Mouse (Mus musculus): Measurements from ENCODE around the gene Ogfr. TPM values are rescaled to one million over a fixed set of nuclear protein-coding genes. Genes with fewer than 3 reads are reported as not detected.

Ogfr gene
- polyA plus RNA-seq, 1 experiment, result 81.8 TPM

- no peak overlapping the region for H3ac ChIP-seq (ENCODE audit: control insufficient read depth, insufficient read length)
- no peaks in the 10 kb centered on the region for H3K79me2 ChIP-seq (ENCODE audit: control insufficient read depth, insufficient read depth)
- H3K4me3 ChIP-seq, result no peak overlapping the region
- no peak for TF ChIP-seq TCF12 (IDR thresholded peaks at IDR 0.05; ENCODE audit: insufficient read depth, poor library complexity, severe bottlenecking)
- no peak for TF ChIP-seq E2F4 (IDR thresholded peaks at IDR 0.05; ENCODE audit: insufficient read depth)
- no peak for TF ChIP-seq USF1 (IDR thresholded peaks at IDR 0.05; ENCODE audit: low read depth)
- TF ChIP-seq MAX (IDR thresholded peaks at IDR 0.05; ENCODE audit: low read depth), result no peak
- TF ChIP-seq REST (IDR thresholded peaks at IDR 0.05; ENCODE audit: insufficient read depth, insufficient read length), result no peak
- no peak for TF ChIP-seq SRF (IDR thresholded peaks at IDR 0.05; ENCODE audit: control insufficient read depth, insufficient read length, low read depth)
- TF ChIP-seq POLR2AphosphoS2 (IDR thresholded peaks at IDR 0.05; ENCODE audit: insufficient read length, low read depth), result no peak
- no peak for TF ChIP-seq CEBPB (IDR thresholded peaks at IDR 0.05; ENCODE audit: insufficient read depth, poor library complexity, severe bottlenecking)
- TF ChIP-seq MYOD1 (IDR thresholded peaks at IDR 0.05; ENCODE audit: control insufficient read depth in 1 of 3, insufficient read length in 2 of 3, low read depth in 2 of 3), result no peak
- no peak for TF ChIP-seq MYOG (IDR thresholded peaks at IDR 0.05; ENCODE audit: control insufficient read depth in 1 of 3, insufficient read depth in 1 of 3, insufficient read length in 2 of 3, low read depth in 2 of 3)
- no peak for TF ChIP-seq TCF3 (IDR thresholded peaks at IDR 0.05; ENCODE audit: insufficient read length, low read depth)
- TF ChIP-seq POLR2A (IDR thresholded peaks at IDR 0.05; ENCODE audit: insufficient read length, low read depth), result no peak
- peaks cover 60% of the 10 kb centered on the region for H3K27me3 ChIP-seq (ENCODE audit: control insufficient read depth, insufficient read depth, insufficient read length)
- no peak overlapping the region for H3K4me2 ChIP-seq (ENCODE audit: low read depth)
- H3K36me3 ChIP-seq (ENCODE audit: control insufficient read depth, insufficient read depth), result no peaks in the 10 kb centered on the region
Measured at GRCm38 (mm10) chr2:180563841-180564240, 25.2 kb upstream of the Ogfr start.

GRCm38 (mm10) chr2:180566240-180566913, 22.7 kb upstream of the Ogfr start:
- Histone ChIP-seq H3K36me3 (ENCODE audit: control insufficient read depth, insufficient read depth) (no peaks in the 10 kb centered on the region), H3K27me3 (ENCODE audit: control insufficient read depth, insufficient read depth, insufficient read length) (peaks cover 76% of the 10 kb centered on the region), H3K4me3 (no peak overlapping the region), H3K4me2 (ENCODE audit: low read depth) (no peak overlapping the region), H3ac (ENCODE audit: control insufficient read depth, insufficient read length) (no peak overlapping the region), H3K79me2 (ENCODE audit: control insufficient read depth, insufficient read depth) (no peaks in the 10 kb centered on the region)
- TF ChIP-seq MAX (IDR thresholded peaks at IDR 0.05; ENCODE audit: low read depth) (no peak), USF1 (IDR thresholded peaks at IDR 0.05; ENCODE audit: low read depth) (no peak), POLR2A (IDR thresholded peaks at IDR 0.05; ENCODE audit: insufficient read length, low read depth) (no peak), CEBPB (IDR thresholded peaks at IDR 0.05; ENCODE audit: insufficient read depth, poor library complexity, severe bottlenecking) (no peak), TCF12 (IDR thresholded peaks at IDR 0.05; ENCODE audit: insufficient read depth, poor library complexity, severe bottlenecking) (no peak), MYOD1 (IDR thresholded peaks at IDR 0.05; ENCODE audit: control insufficient read depth in 1 of 3, insufficient read length in 2 of 3, low read depth in 2 of 3) (no peak), REST (IDR thresholded peaks at IDR 0.05; ENCODE audit: insufficient read depth, insufficient read length) (no peak), TCF3 (IDR thresholded peaks at IDR 0.05; ENCODE audit: insufficient read length, low read depth) (no peak), SRF (IDR thresholded peaks at IDR 0.05; ENCODE audit: control insufficient read depth, insufficient read length, low read depth) (no peak), MYOG (IDR thresholded peaks at IDR 0.05; ENCODE audit: control insufficient read depth in 1 of 3, insufficient read depth in 1 of 3, insufficient read length in 2 of 3, low read depth in 2 of 3) (no peak), POLR2AphosphoS2 (IDR thresholded peaks at IDR 0.05; ENCODE audit: insufficient read length, low read depth) (no peak), E2F4 (IDR thresholded peaks at IDR 0.05; ENCODE audit: insufficient read depth) (no peak)

- H3K36me3 ChIP-seq (ENCODE audit: control insufficient read depth, insufficient read depth), result no peaks in the 10 kb centered on the region
- no peak for TF ChIP-seq MYOD1 (IDR thresholded peaks at IDR 0.05; ENCODE audit: control insufficient read depth in 1 of 3, insufficient read length in 2 of 3, low read depth in 2 of 3)
- no peak for TF ChIP-seq MYOG (IDR thresholded peaks at IDR 0.05; ENCODE audit: control insufficient read depth in 1 of 3, insufficient read depth in 1 of 3, insufficient read length in 2 of 3, low read depth in 2 of 3)
- no peak overlapping the region for H3K4me2 ChIP-seq (ENCODE audit: low read depth)
- no peaks in the 10 kb centered on the region for H3K79me2 ChIP-seq (ENCODE audit: control insufficient read depth, insufficient read depth)
- no peak overlapping the region for H3ac ChIP-seq (ENCODE audit: control insufficient read depth, insufficient read length)
- no peak overlapping the region for H3K4me3 ChIP-seq
- peaks cover 55% of the 10 kb centered on the region for H3K27me3 ChIP-seq (ENCODE audit: control insufficient read depth, insufficient read depth, insufficient read length)
Measured at GRCm38 (mm10) chr2:180569028-180569643, 19.9 kb upstream of the Ogfr start.

GRCm38 (mm10) chr2:180576482-180576881, 12.6 kb upstream of the Ogfr start:
- no peak for TF ChIP-seq POLR2AphosphoS2 (IDR thresholded peaks at IDR 0.05; ENCODE audit: insufficient read length, low read depth)
- no peak for TF ChIP-seq E2F4 (IDR thresholded peaks at IDR 0.05; ENCODE audit: insufficient read depth)
- TF ChIP-seq CEBPB (IDR thresholded peaks at IDR 0.05; ENCODE audit: insufficient read depth, poor library complexity, severe bottlenecking), result no peak
- no peak for TF ChIP-seq MYOG (IDR thresholded peaks at IDR 0.05; ENCODE audit: control insufficient read depth in 1 of 3, insufficient read depth in 1 of 3, insufficient read length in 2 of 3, low read depth in 2 of 3)
- no peaks in the 10 kb centered on the region for H3K79me2 ChIP-seq (ENCODE audit: control insufficient read depth, insufficient read depth)

GRCm38 (mm10) chr2:180578686-180579085, 10.4 kb upstream of the Ogfr start:
- H3K27me3 ChIP-seq (ENCODE audit: control insufficient read depth, insufficient read depth, insufficient read length), result peaks cover 11% of the 10 kb centered on the region
- no peak overlapping the region for H3ac ChIP-seq (ENCODE audit: control insufficient read depth, insufficient read length)
- H3K79me2 ChIP-seq (ENCODE audit: control insufficient read depth, insufficient read depth), result peaks cover 9% of the 10 kb centered on the region
- no peak overlapping the region for H3K4me2 ChIP-seq (ENCODE audit: low read depth)
- TF ChIP-seq REST (IDR thresholded peaks at IDR 0.05; ENCODE audit: insufficient read depth, insufficient read length), result no peak
- no peak for TF ChIP-seq E2F4 (IDR thresholded peaks at IDR 0.05; ENCODE audit: insufficient read depth)
- no peak for TF ChIP-seq POLR2AphosphoS2 (IDR thresholded peaks at IDR 0.05; ENCODE audit: insufficient read length, low read depth)
- TF ChIP-seq MAX (IDR thresholded peaks at IDR 0.05; ENCODE audit: low read depth), result no peak
- no peak for TF ChIP-seq CEBPB (IDR thresholded peaks at IDR 0.05; ENCODE audit: insufficient read depth, poor library complexity, severe bottlenecking)
- TF ChIP-seq MYOD1 (IDR thresholded peaks at IDR 0.05; ENCODE audit: control insufficient read depth in 1 of 3, insufficient read length in 2 of 3, low read depth in 2 of 3), result no peak
- no peak for TF ChIP-seq MYOG (IDR thresholded peaks at IDR 0.05; ENCODE audit: control insufficient read depth in 1 of 3, insufficient read depth in 1 of 3, insufficient read length in 2 of 3, low read depth in 2 of 3)
- TF ChIP-seq POLR2A (IDR thresholded peaks at IDR 0.05; ENCODE audit: insufficient read length, low read depth), result no peak
- no peak for TF ChIP-seq TCF3 (IDR thresholded peaks at IDR 0.05; ENCODE audit: insufficient read length, low read depth)
- TF ChIP-seq TCF12 (IDR thresholded peaks at IDR 0.05; ENCODE audit: insufficient read depth, poor library complexity, severe bottlenecking), result no peak
- TF ChIP-seq USF1 (IDR thresholded peaks at IDR 0.05; ENCODE audit: low read depth), result no peak
- TF ChIP-seq SRF (IDR thresholded peaks at IDR 0.05; ENCODE audit: control insufficient read depth, insufficient read length, low read depth), result no peak
- no peak overlapping the region for H3K4me3 ChIP-seq
- H3K36me3 ChIP-seq (ENCODE audit: control insufficient read depth, insufficient read depth), result no peaks in the 10 kb centered on the region

More at GRCm38 (mm10) chr2:180576482-180576881, 12.6 kb upstream of the Ogfr start:
- Histone ChIP-seq H3K27me3 (ENCODE audit: control insufficient read depth, insufficient read depth, insufficient read length) (peaks cover 18% of the 10 kb centered on the region), H3K4me3 (no peak overlapping the region), H3K4me2 (ENCODE audit: low read depth) (no peak overlapping the region), H3ac (ENCODE audit: control insufficient read depth, insufficient read length) (no peak overlapping the region), H3K36me3 (ENCODE audit: control insufficient read depth, insufficient read depth) (no peaks in the 10 kb centered on the region)

Measured in myocyte (in vitro differentiated cells).